Mouse (Mus musculus): ENCODE data around the gene Ldha. TPM values are rescaled to one million over a fixed set of nuclear protein-coding genes. Genes with fewer than 3 reads are reported as not detected.

The Ldha gene
- 938 TPM for polyA plus RNA-seq (2017; shearing (Covaris generic))

GRCm38 (mm10) chr7:46840787-46841525 is at the start of gene Ldha:
Gene Ldha (plus strand): TSS chr7:46841475.

GRCm38 (mm10) chr7:46795287-46796205 is 45.7 kb upstream of the Ldha start, which contains the start of the genes Hps5 and Gtf2h1:
Gene Hps5 (minus strand): TSS chr7:46796064.
Gene Gtf2h1 (plus strand): TSS chr7:46796103.

GRCm38 (mm10) chr7:46860996-46861395 is 19.7 kb downstream of the Ldha start, which contains the start of gene Ldhc:
Gene Ldhc (plus strand): TSS chr7:46861203.

Other genes with a start within 250 kb of the Ldha start
- gene Sergef, start 201.7 kb upstream of the Ldha start, polyA plus RNA-seq (2017; shearing (Covaris generic)) = 17.9 TPM
- not detected for gene Tph1, start 168.9 kb upstream of the Ldha start, polyA plus RNA-seq (2017; shearing (Covaris generic))
- gene Saal1, start 130.8 kb upstream of the Ldha start, polyA plus RNA-seq (2017; shearing (Covaris generic)) = 11.6 TPM
- not detected for gene Saa3, start 125.8 kb upstream of the Ldha start, polyA plus RNA-seq (2017; shearing (Covaris generic))
- gene Saa4, start 108.9 kb upstream of the Ldha start, polyA plus RNA-seq (2017; shearing (Covaris generic)) = not detected
- gene Saa1, start 98.5 kb upstream of the Ldha start, polyA plus RNA-seq (2017; shearing (Covaris generic)) = not detected
- gene Saa2, start 89.7 kb upstream of the Ldha start, polyA plus RNA-seq (2017; shearing (Covaris generic)) = not detected
- gene Hps5, start 45.4 kb upstream of the Ldha start, polyA plus RNA-seq (2017; shearing (Covaris generic)) = 48.7 TPM
- 56.7 TPM for gene Gtf2h1, start 45.4 kb upstream of the Ldha start, polyA plus RNA-seq (2017; shearing (Covaris generic))
- gene Ldhc, start 19.7 kb downstream of the Ldha start, polyA plus RNA-seq (2017; shearing (Covaris generic)) = not detected
- 96.4 TPM for gene Tsg101, start 78.5 kb downstream of the Ldha start, polyA plus RNA-seq (2017; shearing (Covaris generic))
- 6.1 TPM for gene Uevld, start 117.1 kb downstream of the Ldha start, polyA plus RNA-seq (2017; shearing (Covaris generic))
- not detected for gene Gm9999, start 142.1 kb downstream of the Ldha start, polyA plus RNA-seq (2017; shearing (Covaris generic))
- 74.5 TPM for gene Spty2d1, start 166.9 kb downstream of the Ldha start, polyA plus RNA-seq (2017; shearing (Covaris generic))
- 6.7 TPM for gene Tmem86a, start 209.1 kb downstream of the Ldha start, polyA plus RNA-seq (2017; shearing (Covaris generic))

Measured in naive thymus-derived CD4-positive, alpha-beta T cell, adult 5 months (primary cell).